Comparison of ENCODE assay signal across 8 mouse cellular contexts in genomic region chr19:5488878-5489571, GRCm38 (mm10). TPM values are rescaled to one million over a fixed set of nuclear protein-coding genes. Genes with fewer than 3 reads are reported as not detected.
DNase-seq lines count a peak whose midpoint lies in the region; ATAC-seq and TF ChIP-seq lines count a peak whose summit lies in the region.

No protein-coding gene starts in this region.

- H3K27ac ChIP-seq in bone marrow, adult 2 months (ENCODE audit: control insufficient read depth, insufficient read depth, low read depth, low read length, poor library complexity), result peak overlapping the region; percentile 94
- peak overlapping the region; percentile 97 for H3K27ac ChIP-seq in heart, embryonic 10.5 days
- peak overlapping the region; percentile 100 for H3K27ac ChIP-seq in kidney, embryonic 15.5 days

- under 1% methylated on average over 26 of the region's 26 CpGs for WGBS in bone marrow, adult 2 months
- under 1% methylated on average over 26 of the region's 26 CpGs for WGBS in heart, embryonic 10.5 days
- under 1% methylated on average over 26 of the region's 26 CpGs for WGBS in kidney, embryonic 15.5 days

- peak; percentile 100 for DNase-seq in A20 (ENCODE audit: low read depth, low spot score)
- DNase-seq in heart, embryonic 10.5 days (ENCODE audit: low spot score), result peak; percentile 100
- peak; percentile 99 for DNase-seq in liver
- DNase-seq in spleen, postnatal 4 days (ENCODE audit: low spot score in 2 of 2), result peak; percentile 97

- peaks cover 50% of the 10 kb centered on the region for H3K36me3 ChIP-seq in heart, embryonic 10.5 days
- peaks cover 46% of the 10 kb centered on the region for H3K36me3 ChIP-seq in kidney, embryonic 15.5 days

- peaks cover 2% of the 10 kb centered on the region; the same call in 1 of the 2 replicates for H3K4me1 ChIP-seq in bone marrow, adult 2 months (ENCODE audit: control insufficient read depth, insufficient read depth, low read length)
- H3K4me1 ChIP-seq in heart, embryonic 10.5 days, result peaks cover 43% of the 10 kb centered on the region
- peaks cover 59% of the 10 kb centered on the region for H3K4me1 ChIP-seq in kidney, embryonic 15.5 days

- H3K4me3 ChIP-seq in bone marrow, adult 2 months (replicated peaks; ENCODE audit: control insufficient read depth, low read depth, low read length), result peak overlapping the region; percentile 68
- peak overlapping the region; percentile 68 for H3K4me3 ChIP-seq in heart, embryonic 10.5 days
- peak overlapping the region; percentile 61 for H3K4me3 ChIP-seq in kidney, embryonic 15.5 days (replicated peaks)

- no peaks in the 10 kb centered on the region for H3K9me3 ChIP-seq in heart, embryonic 10.5 days
- no peaks in the 10 kb centered on the region for H3K9me3 ChIP-seq in kidney, embryonic 15.5 days (replicated peaks)

- H3K9ac ChIP-seq in kidney, embryonic 15.5 days, result peak overlapping the region; percentile 43

- ATAC-seq in erythroblast, adult 5-6 weeks (replicated peaks; ENCODE audit: low FRiP score, poor library complexity, severe bottlenecking), result peak; percentile 70
- peak; percentile 81 for ATAC-seq in kidney, embryonic 15.5 days (replicated peaks; ENCODE audit: low FRiP score)
- peak; percentile 55 for ATAC-seq in monocyte, adult 5-6 weeks (replicated peaks; ENCODE audit: insufficient number of reproducible peaks, low FRiP score, low TSS enrichment, poor library complexity, severe bottlenecking)

- peak; percentile 75 for TF ChIP-seq POLR2A in bone marrow, adult 2 months (IDR thresholded peaks at IDR 0.05; ENCODE audit: borderline replicate concordance, control insufficient read depth, low read depth, low read length)

- TF ChIP-seq CTCF in bone marrow, adult 2 months (IDR thresholded peaks at IDR 0.05; ENCODE audit: control insufficient read depth, insufficient read depth, low read length), result peak; percentile 16; the same call in 1 of the 2 replicates

- no peaks in the 10 kb centered on the region for H3K27me3 ChIP-seq in heart, embryonic 10.5 days (ENCODE audit: insufficient read depth, poor library complexity, severe bottlenecking)
- H3K27me3 ChIP-seq in kidney, embryonic 15.5 days, result no peaks in the 10 kb centered on the region

- H3K4me2 ChIP-seq in kidney, embryonic 15.5 days, result peak overlapping the region; percentile 76

RNA-seq across cellular contexts. Expression of gene Mus81, which starts 0.8 kb away (rescaled TPM):
- 43.1 and 55.9 TPM in 2 replicates for polyA plus RNA-seq in bone marrow, adult 2 months (2011; ENCODE audit: insufficient read depth, insufficient read length, low replicate concordance, missing spikeins)
- 12.5 and 18.6 TPM in 2 replicates for total RNA-seq in erythroblast, adult 5-6 weeks (2015; ENCODE audit: low replicate concordance)
- 1.8 and 8.3 TPM in 2 replicates for total RNA-seq in erythroblast, adult 5-6 weeks (2017; ENCODE audit: low replicate concordance)
- 41.7 and 44.7 TPM in 2 replicates for polyA plus RNA-seq in heart, embryonic 10.5 days (2016; fragmentation: Nextera tagmentation; extraction: Ambion mirVana)
- 37.0 and 47.4 TPM in 2 replicates for polyA plus RNA-seq in kidney, embryonic 15.5 days (2015; fragmentation: Nextera tagmentation; extraction: Ambion mirVana)
- total RNA-seq in monocyte, adult 5-6 weeks (2017), result 8.7 to 20.2 TPM (median 11.6 TPM) in 3 replicates

RNA-seq across cellular contexts. Expression of gene Cfl1, which starts 1.2 kb away (rescaled TPM):
- polyA plus RNA-seq in bone marrow, adult 2 months (2011; ENCODE audit: insufficient read depth, insufficient read length, low replicate concordance, missing spikeins), result 441 and 478 TPM in 2 replicates
- total RNA-seq in erythroblast, adult 5-6 weeks (2015; ENCODE audit: low replicate concordance), result 516 and 540 TPM in 2 replicates
- total RNA-seq in erythroblast, adult 5-6 weeks (2017; ENCODE audit: low replicate concordance), result 293 and 380 TPM in 2 replicates
- 2,322 and 2,829 TPM in 2 replicates for polyA plus RNA-seq in heart, embryonic 10.5 days (2016; fragmentation: Nextera tagmentation; extraction: Ambion mirVana)
- 2,798 and 2,930 TPM in 2 replicates for polyA plus RNA-seq in kidney, embryonic 15.5 days (2015; fragmentation: Nextera tagmentation; extraction: Ambion mirVana)
- total RNA-seq in monocyte, adult 5-6 weeks (2017), result 931 to 1,266 TPM (median 1,127 TPM) in 3 replicates

RNA-seq across cellular contexts. Expression of gene 1700020D05Rik, which starts 14.6 kb away (rescaled TPM):
- 4.0 and 4.8 TPM in 2 replicates for polyA plus RNA-seq in bone marrow, adult 2 months (2011; ENCODE audit: insufficient read depth, insufficient read length, low replicate concordance, missing spikeins)
- total RNA-seq in erythroblast, adult 5-6 weeks (2015; ENCODE audit: low replicate concordance), result not detected in 2 replicates
- 1.1 and 1.3 TPM in 2 replicates for total RNA-seq in erythroblast, adult 5-6 weeks (2017; ENCODE audit: low replicate concordance)
- 0.14 and 0.25 TPM in 2 replicates for polyA plus RNA-seq in heart, embryonic 10.5 days (2016; fragmentation: Nextera tagmentation; extraction: Ambion mirVana)
- polyA plus RNA-seq in kidney, embryonic 15.5 days (2015; fragmentation: Nextera tagmentation; extraction: Ambion mirVana), result 0.30 and 0.32 TPM in 2 replicates
- total RNA-seq in monocyte, adult 5-6 weeks (2017), result 0.29 TPM in 1 of 3 replicates, not detected in the others

RNA-seq across cellular contexts. Expression of gene Efemp2, which starts 15.3 kb away (rescaled TPM):
- polyA plus RNA-seq in bone marrow, adult 2 months (2011; ENCODE audit: insufficient read depth, insufficient read length, low replicate concordance, missing spikeins), result 229 and 236 TPM in 2 replicates
- total RNA-seq in erythroblast, adult 5-6 weeks (2015; ENCODE audit: low replicate concordance), result not detected in 2 replicates
- total RNA-seq in erythroblast, adult 5-6 weeks (2017; ENCODE audit: low replicate concordance), result 3.4 TPM in 1 of 2 replicates, not detected in the other
- polyA plus RNA-seq in heart, embryonic 10.5 days (2016; fragmentation: Nextera tagmentation; extraction: Ambion mirVana), result 62.7 and 92.3 TPM in 2 replicates
- 156 and 179 TPM in 2 replicates for polyA plus RNA-seq in kidney, embryonic 15.5 days (2015; fragmentation: Nextera tagmentation; extraction: Ambion mirVana)
- 2.0 to 5.9 TPM in 2 of 3 replicates, not detected in the other for total RNA-seq in monocyte, adult 5-6 weeks (2017)

RNA-seq across cellular contexts. Expression of gene Ctsw, which starts 20.7 kb away (rescaled TPM):
- 9.5 and 20.6 TPM in 2 replicates for polyA plus RNA-seq in bone marrow, adult 2 months (2011; ENCODE audit: insufficient read depth, insufficient read length, low replicate concordance, missing spikeins)
- not detected in 2 replicates for total RNA-seq in erythroblast, adult 5-6 weeks (2015; ENCODE audit: low replicate concordance)
- not detected in 2 replicates for total RNA-seq in erythroblast, adult 5-6 weeks (2017; ENCODE audit: low replicate concordance)
- 0.85 and 1.1 TPM in 2 replicates for polyA plus RNA-seq in heart, embryonic 10.5 days (2016; fragmentation: Nextera tagmentation; extraction: Ambion mirVana)
- 1.1 and 1.5 TPM in 2 replicates for polyA plus RNA-seq in kidney, embryonic 15.5 days (2015; fragmentation: Nextera tagmentation; extraction: Ambion mirVana)
- total RNA-seq in monocyte, adult 5-6 weeks (2017), result 113 to 416 TPM (median 150 TPM) in 3 replicates

Comparison
In these comparisons a context has a peak if more than half of its experiments do, and no peak if none do; other contexts are left out.
1. Peak in every context shown above with its lines: DNase-seq, ATAC-seq, H3K4me3 ChIP-seq and H3K27ac ChIP-seq.